Mouse (Mus musculus): ENCODE results near the gene Cd3e. TPM values are rescaled to one million over a fixed set of nuclear protein-coding genes. Genes with fewer than 3 reads are reported as not detected.

The Cd3e gene
- 844 TPM for total RNA-seq (2023)

GRCm38 (mm10) chr9:45009180-45010078 lies at the start of gene Cd3e:
TSS of gene Cd3e (minus strand) at chr9:45009627.

DNA sequence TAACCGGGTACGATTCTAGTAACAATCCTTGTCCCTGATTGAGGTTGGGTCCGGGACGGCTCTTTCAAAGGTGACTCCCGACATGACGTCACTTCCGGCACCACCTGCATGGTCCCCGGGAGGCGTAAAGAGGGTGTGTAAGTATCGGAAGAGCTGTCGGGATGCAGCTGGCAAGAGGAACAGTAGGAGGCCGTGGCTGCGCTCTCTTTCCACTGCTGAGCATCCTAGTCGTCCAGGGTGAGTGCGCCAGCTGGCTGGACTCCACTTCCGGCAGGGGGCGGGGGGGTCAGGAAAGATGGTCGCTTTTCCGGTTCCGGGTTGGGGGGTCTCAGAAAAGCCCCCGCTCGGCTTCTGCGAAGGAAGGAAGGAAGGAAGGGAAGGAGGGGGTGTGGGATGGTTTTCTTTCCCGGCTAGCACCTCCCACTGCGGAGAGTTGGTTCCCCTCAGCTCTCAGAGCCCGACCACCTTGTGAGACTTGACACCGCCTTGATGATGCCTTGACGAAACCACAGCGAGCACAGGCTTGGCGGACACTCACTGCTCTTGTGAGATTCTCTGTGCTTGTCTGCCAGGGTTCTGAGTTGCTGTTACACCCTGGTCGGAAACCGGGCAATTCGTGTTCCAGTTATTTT lies 45.8 kb upstream of the Cd3e start, which contains the start of gene Mpzl3:
Mpzl3 (plus strand) TSS at position 105 of the 632 bp plus-strand sequence.

GRCm38 (mm10) chr9:45039499-45039898 lies 30.1 kb upstream of the Cd3e start, which contains the start of gene Mpzl2:
TSS of gene Mpzl2 (plus strand) at chr9:45039799.

DNA sequence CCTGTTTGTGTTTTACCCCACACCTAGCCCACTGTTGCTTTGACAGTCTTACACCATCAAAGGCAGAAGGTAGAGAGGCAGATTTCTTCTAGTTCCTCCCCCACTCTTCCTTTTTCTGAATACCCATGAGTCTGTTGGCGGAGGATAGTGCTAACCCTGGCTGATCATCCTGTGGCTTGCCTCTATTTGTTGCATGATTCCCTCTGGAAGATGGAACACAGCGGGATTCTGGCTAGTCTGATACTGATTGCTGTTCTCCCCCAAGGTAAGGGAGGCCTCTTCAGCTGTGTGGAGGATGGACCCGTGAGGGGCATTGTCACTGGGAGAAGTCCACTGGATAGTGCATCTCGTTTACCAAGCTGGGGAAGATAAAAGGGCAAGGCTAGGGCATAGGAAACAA lies 27.8 kb downstream of the Cd3e start, which contains the start of gene Cd3d:
Cd3d (plus strand) TSS at position 111 of the 400 bp plus-strand sequence.

DNA sequence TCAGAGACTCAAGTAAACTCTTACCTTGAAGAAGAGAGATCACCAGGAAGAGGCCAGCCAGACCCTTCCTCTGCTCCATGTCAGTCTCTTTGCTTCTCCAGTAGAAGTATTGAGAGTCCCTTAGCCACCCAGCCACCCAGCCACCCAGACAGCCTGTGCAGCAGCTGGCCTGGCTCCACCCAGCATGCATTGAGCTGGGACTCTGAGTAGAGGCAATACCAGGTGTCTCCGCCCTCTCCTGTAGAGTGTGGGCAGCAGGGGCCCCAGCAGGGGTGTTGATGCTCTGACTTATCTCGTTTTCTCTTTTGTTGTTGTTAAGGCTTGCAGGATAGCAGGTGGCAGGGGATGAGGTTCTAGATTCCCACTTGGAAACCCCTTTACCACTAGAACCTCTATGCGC lies 29.2 kb downstream of the Cd3e start, which contains the start of gene Cd3g:
Cd3g (minus strand) TSS at position 190 of the 400 bp plus-strand sequence.

GRCm38 (mm10) chr9:44965126-44965832 lies 44.1 kb downstream of the Cd3e start, which contains the start of gene Ube4a:
TSS of gene Ube4a (minus strand) at chr9:44965600.

Other genes with a start within 250 kb of the Cd3e start
- gene Arcn1, start 241.8 kb downstream of the Cd3e start, total RNA-seq (2023) = 120 TPM
- gene Ift46, start 241.7 kb downstream of the Cd3e start, total RNA-seq (2023) = 66.4 TPM
- gene Tmem25, start 210.3 kb downstream of the Cd3e start, total RNA-seq (2023) = 0.65 TPM
- 3.5 TPM for gene Ttc36, start 206.6 kb downstream of the Cd3e start, total RNA-seq (2023)
- 156 TPM for gene Kmt2a, start 128.3 kb downstream of the Cd3e start, total RNA-seq (2023)
- gene Atp5l, start 88.9 kb downstream of the Cd3e start, total RNA-seq (2023) = 145 TPM
- gene Ube4a, start 44.0 kb downstream of the Cd3e start, total RNA-seq (2023) = 118 TPM
- 487 TPM for gene Cd3g, start 29.2 kb downstream of the Cd3e start, total RNA-seq (2023)
- gene Cd3d, start 27.8 kb downstream of the Cd3e start, total RNA-seq (2023) = 428 TPM
- gene Mpzl2, start 30.2 kb upstream of the Cd3e start, total RNA-seq (2023) = 0.41 TPM
- 16.9 TPM for gene Mpzl3, start 45.6 kb upstream of the Cd3e start, total RNA-seq (2023)
- 9.7 TPM for gene Jaml, start 69.6 kb upstream of the Cd3e start, total RNA-seq (2023)
- 0.27 TPM for gene Scn2b, start 108.2 kb upstream of the Cd3e start, total RNA-seq (2023)
- 0.12 TPM for gene Scn4b, start 128.8 kb upstream of the Cd3e start, total RNA-seq (2023)
- not detected for gene BC049352, start 172.4 kb upstream of the Cd3e start, total RNA-seq (2023)
- not detected for gene Tmprss4, start 194.5 kb upstream of the Cd3e start, total RNA-seq (2023)

All from CD4-positive naive resting alpha-beta T cell, adult 57 days (primary cell).